Comparison of ENCODE assay signal across 13 mouse cellular contexts in genomic region chr5:118707501-118707900, GRCm38 (mm10).
DNase-seq lines count a peak whose midpoint lies in the region; ATAC-seq and TF ChIP-seq lines count a peak whose summit lies in the region.
"Had no signal": no experiment of that assay in that cellular context is flagged by ENCODE, and none has a peak within 500 bp of the region (broad histone marks: within the 10 kb centered on the region; RNA-seq: fewer than 3 reads in every experiment).

No protein-coding gene starts in this region.

- 0 out of 2 replicates have a peak overlapping the region, but pooled peaks have one; percentile 79 for H3K27ac ChIP-seq in hindbrain, embryonic 13.5 days
- no peak overlapping the region for H3K27ac ChIP-seq in hindbrain, embryonic 14.5 days
- peak overlapping the region; percentile 0; the same call in 1 of the 2 replicates for H3K27ac ChIP-seq in layer of hippocampus, adult 2 months
- H3K27ac ChIP-seq: embryonic facial prominence, embryonic 15.5 days; forebrain, embryonic 10.5 days; gastrocnemius, adult 2 months had no signal

- peaks cover 92% of the 10 kb centered on the region for H3K4me1 ChIP-seq in hindbrain, embryonic 13.5 days (replicated peaks)
- H3K4me1 ChIP-seq in hindbrain, embryonic 14.5 days (replicated peaks; ENCODE audit: control insufficient read depth, insufficient read depth, low read length), result peaks cover 67% of the 10 kb centered on the region

- H3K9ac ChIP-seq in hindbrain, embryonic 13.5 days, result no peak overlapping the region
- no peak overlapping the region for H3K9ac ChIP-seq in hindbrain, embryonic 14.5 days
- H3K9ac ChIP-seq: embryonic facial prominence, embryonic 15.5 days; heart, embryonic 12.5 days had no signal

- DNase-seq in hindbrain, embryonic 14.5 days (ENCODE audit: low spot score), result no peak
- no peak for DNase-seq in layer of hippocampus, adult 2 months (ENCODE audit: low spot score in 2 of 2)
- DNase-seq in layer of hippocampus, postnatal 10 days (ENCODE audit: low spot score in 2 of 2), result no peak
- peak; percentile 32 for DNase-seq in adipocyte (ENCODE audit: low spot score)
- DNase-seq in cerebellum, adult 11-12 months, result no peak

- H3K27me3 ChIP-seq in hindbrain, embryonic 13.5 days, result no peaks in the 10 kb centered on the region
- no peaks in the 10 kb centered on the region for H3K27me3 ChIP-seq in hindbrain, embryonic 14.5 days (ENCODE audit: control insufficient read depth, insufficient read depth, low read length)
- H3K27me3 ChIP-seq: embryonic facial prominence, embryonic 15.5 days; heart, embryonic 12.5 days had no signal

- no peaks in the 10 kb centered on the region for H3K9me3 ChIP-seq in hindbrain, embryonic 13.5 days
- H3K9me3 ChIP-seq in hindbrain, embryonic 14.5 days (ENCODE audit: control insufficient read depth, low read length), result no peaks in the 10 kb centered on the region
- H3K9me3 ChIP-seq: embryonic facial prominence, embryonic 15.5 days; forebrain, embryonic 10.5 days; G1E; heart, embryonic 12.5 days had no signal

- WGBS in hindbrain, embryonic 13.5 days, result 58% methylated on average over 5 of the region's 5 CpGs
- WGBS in hindbrain, embryonic 14.5 days, result 55% methylated on average over 5 of the region's 5 CpGs

- no peak overlapping the region for H3K4me2 ChIP-seq in hindbrain, embryonic 13.5 days
- H3K4me2 ChIP-seq in hindbrain, embryonic 14.5 days (replicated peaks), result no peak overlapping the region
- H3K4me2 ChIP-seq: embryonic facial prominence, embryonic 15.5 days; heart, embryonic 12.5 days had no signal

- no peak for ATAC-seq in hindbrain, embryonic 13.5 days (ENCODE audit: low FRiP score)
- ATAC-seq in hindbrain, embryonic 14.5 days (ENCODE audit: low FRiP score), result no peak
- ATAC-seq: inflammation-experienced regulatory T-cells, adult 6 months had no signal

- H3K4me3 ChIP-seq in hindbrain, embryonic 13.5 days, result no peak overlapping the region
- H3K4me3 ChIP-seq in hindbrain, embryonic 14.5 days (replicated peaks; ENCODE audit: low read length), result no peak overlapping the region
- H3K4me3 ChIP-seq in layer of hippocampus, adult 2 months, result no peak overlapping the region
- H3K4me3 ChIP-seq: embryonic facial prominence, embryonic 15.5 days; erythroblast, embryonic 14.5 days; forebrain, embryonic 10.5 days; gastrocnemius, adult 2 months; heart, embryonic 12.5 days had no signal

- H3K36me3 ChIP-seq in hindbrain, embryonic 13.5 days, result no peaks in the 10 kb centered on the region
- no peaks in the 10 kb centered on the region for H3K36me3 ChIP-seq in hindbrain, embryonic 14.5 days (replicated peaks; ENCODE audit: control insufficient read depth, insufficient read depth)
- H3K36me3 ChIP-seq: embryonic facial prominence, embryonic 15.5 days; forebrain, embryonic 10.5 days; heart, embryonic 12.5 days had no signal

- no peak for TF ChIP-seq CTCF in layer of hippocampus, adult 2 months (conservative IDR thresholded peaks at IDR 0.05)
